ENCODE assay signal across 23 mouse cellular contexts in the genomic region with DNA sequence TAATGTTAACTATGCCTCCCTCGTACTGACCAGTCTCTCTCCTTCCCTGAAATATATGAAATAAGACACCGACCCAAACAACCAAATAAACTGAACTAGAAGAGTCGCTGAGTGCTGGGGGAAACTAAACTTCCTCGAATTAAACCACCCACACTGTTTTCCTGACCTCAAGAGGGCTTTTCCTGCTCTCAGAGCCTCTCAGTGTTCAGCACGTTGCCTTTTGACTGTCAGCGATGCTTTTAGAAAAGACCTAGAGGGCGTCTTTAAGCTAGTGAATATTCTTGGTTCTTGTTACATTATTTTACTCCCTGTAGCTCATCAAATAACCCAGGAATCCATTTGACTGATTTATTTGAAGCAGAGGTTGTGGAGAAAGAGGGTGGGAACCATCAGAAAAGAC.
A peak's percentile ranks its signal among the peaks of the same experiment; 100 is the strongest.
DNase-seq lines count a peak whose midpoint lies in the region; ATAC-seq and TF ChIP-seq lines count a peak whose summit lies in the region.
"Had no signal": no experiment of that assay in that cellular context is flagged by ENCODE, and none has a peak within 500 bp of the region (broad histone marks: within the 10 kb centered on the region; RNA-seq: fewer than 3 reads in every experiment).

No protein-coding gene starts in this region.

- ATAC-seq in CD4-positive, CD25-positive, alpha-beta regulatory T cell, adult 4 months, result no peak
- no peak for ATAC-seq in heart, postnatal 0 days (ENCODE audit: insufficient read depth, low read depth)
- ATAC-seq in heart, embryonic 12.5 days (ENCODE audit: insufficient number of reproducible peaks, low FRiP score), result no peak
- no peak for ATAC-seq in stomach, postnatal 0 days (ENCODE audit: low FRiP score, low TSS enrichment)
- ATAC-seq in hindbrain, embryonic 13.5 days (ENCODE audit: low FRiP score), result no peak
- ATAC-seq: activated CD4-positive, CD25-positive, alpha-beta regulatory T cell, adult 4 months; inflammation-experienced regulatory T-cells, adult 6 months; Patski had no signal

- H3K9me3 ChIP-seq in heart, postnatal 0 days (replicated peaks; ENCODE audit: control insufficient read depth, low read length), result no peaks in the 10 kb centered on the region
- H3K9me3 ChIP-seq in heart, embryonic 12.5 days (replicated peaks), result no peaks in the 10 kb centered on the region
- no peaks in the 10 kb centered on the region for H3K9me3 ChIP-seq in stomach, postnatal 0 days (ENCODE audit: control insufficient read depth, low read length)
- H3K9me3 ChIP-seq in hindbrain, embryonic 13.5 days, result no peaks in the 10 kb centered on the region
- H3K9me3 ChIP-seq: embryonic facial prominence, embryonic 15.5 days; forebrain, embryonic 12.5 days; limb, embryonic 13.5 days; midbrain, embryonic 10.5 days; neural tube, embryonic 15.5 days had no signal

- no peak for TF ChIP-seq CTCF in heart, postnatal 0 days (IDR thresholded peaks at IDR 0.05; ENCODE audit: low read depth)
- no peak for TF ChIP-seq CTCF in stomach, postnatal 0 days (IDR thresholded peaks at IDR 0.05; ENCODE audit: low read depth)

- no peak overlapping the region for H3K4me3 ChIP-seq in heart, postnatal 0 days (ENCODE audit: low read depth, low read length)
- no peak overlapping the region for H3K4me3 ChIP-seq in heart, embryonic 12.5 days
- no peak overlapping the region for H3K4me3 ChIP-seq in stomach, postnatal 0 days (ENCODE audit: low read depth, low read length)
- no peak overlapping the region for H3K4me3 ChIP-seq in hindbrain, embryonic 13.5 days
- H3K4me3 ChIP-seq: embryonic facial prominence, embryonic 15.5 days; forebrain, embryonic 12.5 days; limb, embryonic 13.5 days; midbrain, embryonic 10.5 days; neural tube, embryonic 15.5 days had no signal

- DNase-seq in CD4-positive, CD25-positive, alpha-beta regulatory T cell, adult 2 months (ENCODE audit: low read depth, low spot score), result peak; percentile 4
- DNase-seq in heart, postnatal 0 days (ENCODE audit: low spot score), result no peak
- peak; percentile 4 for DNase-seq in thymus, postnatal 0 days (ENCODE audit: low spot score)
- DNase-seq in thymus, postnatal 25 days, result no peak
- DNase-seq in stomach, postnatal 0 days (ENCODE audit: low spot score), result no peak
- DNase-seq: adrenal gland, postnatal 25 days; cerebellum, adult 8-10 months; gastrocnemius, postnatal 14 days; kidney, adult 8-10 months; kidney, postnatal 36 days; thymus, adult 18-20 months had no signal

- H3K27me3 ChIP-seq in heart, postnatal 0 days (ENCODE audit: control insufficient read depth, insufficient read depth, low read length), result no peaks in the 10 kb centered on the region
- H3K27me3 ChIP-seq in heart, embryonic 12.5 days (replicated peaks), result no peaks in the 10 kb centered on the region
- no peaks in the 10 kb centered on the region for H3K27me3 ChIP-seq in stomach, postnatal 0 days (ENCODE audit: control insufficient read depth, insufficient read depth, low read length)
- no peaks in the 10 kb centered on the region for H3K27me3 ChIP-seq in hindbrain, embryonic 13.5 days
- H3K27me3 ChIP-seq: embryonic facial prominence, embryonic 15.5 days; forebrain, embryonic 12.5 days; limb, embryonic 13.5 days; neural tube, embryonic 15.5 days; Patski had no signal

- 32% methylated on average over 7 of the region's 7 CpGs for WGBS in heart, postnatal 0 days
- 39% methylated on average over 7 of the region's 7 CpGs for WGBS in heart, embryonic 12.5 days
- WGBS in stomach, postnatal 0 days, result 19% methylated on average over 7 of the region's 7 CpGs
- 45% methylated on average over 7 of the region's 7 CpGs for WGBS in hindbrain, embryonic 13.5 days

- H3K4me2 ChIP-seq in heart, postnatal 0 days (ENCODE audit: low read depth, low read length), result peak overlapping the region; percentile 11; the same call in 1 of the 2 replicates
- no peak overlapping the region for H3K4me2 ChIP-seq in heart, embryonic 12.5 days
- peak overlapping the region; percentile 17; the same call in 1 of the 2 replicates for H3K4me2 ChIP-seq in stomach, postnatal 0 days (replicated peaks; ENCODE audit: low read depth)
- H3K4me2 ChIP-seq in hindbrain, embryonic 13.5 days, result no peak overlapping the region
- H3K4me2 ChIP-seq: embryonic facial prominence, embryonic 15.5 days; forebrain, embryonic 12.5 days; limb, embryonic 13.5 days; neural tube, embryonic 15.5 days had no signal

- TF ChIP-seq EP300 in heart, postnatal 0 days (IDR thresholded peaks at IDR 0.05; ENCODE audit: low read depth), result no peak
- no peak for TF ChIP-seq EP300 in stomach, postnatal 0 days (optimal IDR thresholded peaks at IDR 0.05)

- 0 out of 2 replicates have a peak overlapping the region, but pooled peaks have one; percentile 4 for H3K27ac ChIP-seq in heart, postnatal 0 days (ENCODE audit: low read depth)
- H3K27ac ChIP-seq in heart, embryonic 12.5 days (ENCODE audit: poor library complexity, severe bottlenecking), result no peak overlapping the region
- peak overlapping the region; percentile 56; the same call in 1 of the 2 replicates for H3K27ac ChIP-seq in stomach, postnatal 0 days (replicated peaks)
- H3K27ac ChIP-seq in hindbrain, embryonic 13.5 days, result no peak overlapping the region
- H3K27ac ChIP-seq: embryonic facial prominence, embryonic 15.5 days; forebrain, embryonic 12.5 days; limb, embryonic 13.5 days; liver, embryonic 14.5 days; midbrain, embryonic 10.5 days; neural tube, embryonic 15.5 days had no signal

- H3K9ac ChIP-seq in heart, postnatal 0 days (replicated peaks; ENCODE audit: low read depth, low read length), result no peak overlapping the region
- no peak overlapping the region for H3K9ac ChIP-seq in heart, embryonic 12.5 days
- no peak overlapping the region for H3K9ac ChIP-seq in stomach, postnatal 0 days (ENCODE audit: low read length)
- H3K9ac ChIP-seq in hindbrain, embryonic 13.5 days, result no peak overlapping the region
- H3K9ac ChIP-seq: embryonic facial prominence, embryonic 15.5 days; forebrain, embryonic 12.5 days; limb, embryonic 13.5 days; liver, embryonic 14.5 days; neural tube, embryonic 15.5 days had no signal

- H3K4me1 ChIP-seq in heart, postnatal 0 days (ENCODE audit: control insufficient read depth, insufficient read depth), result peaks cover under 1% of the 10 kb centered on the region; the same call in 1 of the 2 replicates
- H3K4me1 ChIP-seq in heart, embryonic 12.5 days (replicated peaks), result peaks cover 8% of the 10 kb centered on the region
- H3K4me1 ChIP-seq in stomach, postnatal 0 days (replicated peaks; ENCODE audit: control insufficient read depth, insufficient read depth), result no peaks in the 10 kb centered on the region
- no peaks in the 10 kb centered on the region for H3K4me1 ChIP-seq in hindbrain, embryonic 13.5 days (replicated peaks)
- H3K4me1 ChIP-seq: embryonic facial prominence, embryonic 15.5 days; forebrain, embryonic 12.5 days; limb, embryonic 13.5 days; midbrain, embryonic 10.5 days; neural tube, embryonic 15.5 days had no signal

- H3K36me3 ChIP-seq in heart, postnatal 0 days (replicated peaks; ENCODE audit: control insufficient read depth, insufficient read depth, low read length), result no peaks in the 10 kb centered on the region
- H3K36me3 ChIP-seq in heart, embryonic 12.5 days, result no peaks in the 10 kb centered on the region
- no peaks in the 10 kb centered on the region for H3K36me3 ChIP-seq in stomach, postnatal 0 days (ENCODE audit: control insufficient read depth, insufficient read depth, low read length)
- H3K36me3 ChIP-seq in hindbrain, embryonic 13.5 days, result no peaks in the 10 kb centered on the region
- H3K36me3 ChIP-seq: embryonic facial prominence, embryonic 15.5 days; forebrain, embryonic 12.5 days; limb, embryonic 13.5 days; midbrain, embryonic 10.5 days; neural tube, embryonic 15.5 days had no signal

Comparison
In these comparisons a context has a peak if more than half of its experiments do, and no peak if none do; other contexts are left out.
1. DNase-seq: peak in CD4-positive, CD25-positive, alpha-beta regulatory T cell, adult 2 months (single experiment) and thymus, postnatal 0 days (single experiment); none in heart, postnatal 0 days (single experiment), thymus, postnatal 25 days (single experiment) and stomach, postnatal 0 days (single experiment).
2. H3K27ac ChIP-seq: peak in heart, postnatal 0 days (single experiment) and stomach, postnatal 0 days (single experiment); none in heart, embryonic 12.5 days (single experiment) and hindbrain, embryonic 13.5 days (single experiment).
3. H3K4me2 ChIP-seq: peak in heart, postnatal 0 days (single experiment) and stomach, postnatal 0 days (single experiment); none in heart, embryonic 12.5 days (single experiment) and hindbrain, embryonic 13.5 days (single experiment).